Mouse (Mus musculus): Measurements from ENCODE around the gene Zw10.

DNA sequence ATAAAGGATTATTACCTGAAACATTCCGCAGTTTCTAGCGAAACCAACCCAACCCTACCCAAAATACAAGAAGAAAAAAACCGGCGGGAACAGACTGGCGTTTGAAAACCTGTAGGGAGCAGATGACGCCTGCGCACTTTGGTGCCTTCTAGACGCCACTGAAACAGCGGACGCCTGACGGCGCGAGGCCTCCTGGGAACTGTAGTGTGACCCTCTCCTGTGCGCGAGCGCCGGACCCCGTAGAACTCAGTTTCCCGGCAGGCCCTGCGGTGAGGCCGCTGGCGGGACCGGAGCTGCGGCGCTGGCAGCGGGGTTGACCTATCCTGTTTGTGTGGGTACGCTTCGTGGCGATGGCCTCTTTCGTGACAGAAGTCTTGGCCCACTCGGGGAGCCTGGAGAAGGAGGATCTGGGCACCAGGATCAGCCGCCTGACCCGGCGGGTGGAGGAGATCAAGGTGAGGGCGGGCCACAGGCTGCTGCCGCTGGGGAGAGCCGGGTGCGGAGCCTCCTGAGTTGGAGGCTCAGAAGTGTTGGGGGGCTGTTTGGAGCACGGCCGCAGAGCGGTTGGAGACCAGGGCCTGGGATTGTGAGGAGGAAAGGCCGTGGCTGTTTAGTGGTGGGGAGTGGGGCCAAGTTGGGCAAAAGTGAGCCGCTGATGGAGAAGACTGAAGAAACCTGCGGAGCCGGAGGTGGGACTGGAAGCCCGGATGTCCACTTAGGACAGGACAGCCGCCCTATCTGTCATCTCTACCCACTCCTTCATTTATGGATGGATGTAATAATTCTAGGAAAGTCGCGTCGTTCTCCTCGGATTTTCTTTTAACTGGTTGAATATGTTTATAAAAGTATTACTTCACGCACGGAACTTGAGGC is at the start of gene Zw10:
- no peak for TF ChIP-seq CTCF (IDR thresholded peaks at IDR 0.05; ENCODE audit: low read depth, low read length)
- no peak for TF ChIP-seq POLR2A (IDR thresholded peaks at IDR 0.05; ENCODE audit: borderline replicate concordance, low read depth, low read length)
